Mouse (Mus musculus): ENCODE measurements around the gene Mfsd4b1. TPM values are rescaled to one million over a fixed set of nuclear protein-coding genes. Genes with fewer than 3 reads are reported as not detected.

Mfsd4b1 gene
- polyA plus RNA-seq, 1 experiment from 2014 or later, result 0.07 TPM

- H3K36me3 ChIP-seq (ENCODE audit: control insufficient read depth, insufficient read depth, low read length), result no peaks in the 10 kb centered on the region
- TF ChIP-seq CTCF (IDR thresholded peaks at IDR 0.05; ENCODE audit: low read depth) (no peak), EP300 (optimal IDR thresholded peaks at IDR 0.05) (no peak)
- no peak overlapping the region for H3K4me2 ChIP-seq (replicated peaks; ENCODE audit: low read depth)
- no peak for DNase-seq (ENCODE audit: low spot score)
- no peaks in the 10 kb centered on the region for H3K27me3 ChIP-seq (ENCODE audit: control insufficient read depth, insufficient read depth, low read length)
- no peak for ATAC-seq (ENCODE audit: low FRiP score, low TSS enrichment)
- peaks cover 2% of the 10 kb centered on the region; the same call in 1 of the 2 replicates for H3K9me3 ChIP-seq (ENCODE audit: control insufficient read depth, low read length)
- no peak overlapping the region for H3K27ac ChIP-seq (replicated peaks)
- WGBS, result 66% methylated on average over 11 of the region's 11 CpGs
- no peak overlapping the region for H3K4me3 ChIP-seq (ENCODE audit: low read depth, low read length)
- H3K9ac ChIP-seq (ENCODE audit: low read length), result no peak overlapping the region
- H3K4me1 ChIP-seq (replicated peaks; ENCODE audit: control insufficient read depth, insufficient read depth), result no peaks in the 10 kb centered on the region
Measured at GRCm38 (mm10) chr10:39974982-39975381, 50.1 kb downstream of the Mfsd4b1 start.

GRCm38 (mm10) chr10:39967512-39967911 lies 57.6 kb downstream of the Mfsd4b1 start:
- 83% methylated on average over 3 of the region's 3 CpGs for WGBS
- H3K27ac ChIP-seq (replicated peaks), result no peak overlapping the region
- no peaks in the 10 kb centered on the region for H3K4me1 ChIP-seq (replicated peaks; ENCODE audit: control insufficient read depth, insufficient read depth)

DNA sequence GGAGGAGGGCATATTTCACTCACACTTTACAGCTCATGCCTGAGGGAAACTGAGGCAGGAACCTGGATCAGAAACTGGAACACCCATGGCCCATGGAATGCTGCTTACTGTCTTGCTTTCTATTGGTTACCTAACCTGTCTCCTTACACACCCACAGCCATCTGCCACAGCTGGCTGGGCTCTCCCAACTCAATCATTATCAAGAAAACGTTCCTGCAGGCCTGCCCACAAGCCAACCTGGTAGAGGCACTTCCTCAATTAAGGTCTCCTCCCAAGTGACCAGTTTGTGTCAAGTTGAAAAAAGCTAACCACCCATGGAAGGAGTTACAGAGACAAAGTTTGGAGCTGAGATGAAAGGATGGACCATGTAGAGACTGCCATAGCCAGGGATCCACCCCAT lies 63.2 kb downstream of the Mfsd4b1 start:
- ATAC-seq (ENCODE audit: low FRiP score, low TSS enrichment) (no peak), DNase-seq (ENCODE audit: low spot score) (no peak)
- Histone ChIP-seq H3K27ac (replicated peaks) (no peak overlapping the region), H3K9ac (ENCODE audit: low read length) (no peak overlapping the region), H3K9me3 (ENCODE audit: control insufficient read depth, low read length) (no peaks in the 10 kb centered on the region), H3K4me1 (replicated peaks; ENCODE audit: control insufficient read depth, insufficient read depth) (no peaks in the 10 kb centered on the region; the same call in 1 of the 2 replicates), H3K27me3 (ENCODE audit: control insufficient read depth, insufficient read depth, low read length) (no peaks in the 10 kb centered on the region), H3K36me3 (ENCODE audit: control insufficient read depth, insufficient read depth, low read length) (no peaks in the 10 kb centered on the region), H3K4me3 (ENCODE audit: low read depth, low read length) (no peak overlapping the region), H3K4me2 (replicated peaks; ENCODE audit: low read depth) (no peak overlapping the region)
- 27% methylated on average over 1 of the region's 1 CpGs for whole genome bisulfite sequencing
- TF ChIP-seq CTCF (IDR thresholded peaks at IDR 0.05; ENCODE audit: low read depth) (no peak), EP300 (optimal IDR thresholded peaks at IDR 0.05) (no peak)

More at GRCm38 (mm10) chr10:39967512-39967911, 57.6 kb downstream of the Mfsd4b1 start:
- DNase-seq (ENCODE audit: low spot score), result peak; percentile 20
- no peak overlapping the region for H3K9ac ChIP-seq (ENCODE audit: low read length)
- TF ChIP-seq CTCF (IDR thresholded peaks at IDR 0.05; ENCODE audit: low read depth), result no peak
- TF ChIP-seq EP300 (optimal IDR thresholded peaks at IDR 0.05), result no peak
- H3K36me3 ChIP-seq (ENCODE audit: control insufficient read depth, insufficient read depth, low read length), result no peaks in the 10 kb centered on the region
- H3K4me3 ChIP-seq (ENCODE audit: low read depth, low read length), result no peak overlapping the region
- no peak for ATAC-seq (ENCODE audit: low FRiP score, low TSS enrichment)
- H3K4me2 ChIP-seq (replicated peaks; ENCODE audit: low read depth), result no peak overlapping the region
- no peaks in the 10 kb centered on the region for H3K9me3 ChIP-seq (ENCODE audit: control insufficient read depth, low read length)
- H3K27me3 ChIP-seq (ENCODE audit: control insufficient read depth, insufficient read depth, low read length), result no peaks in the 10 kb centered on the region

DNA sequence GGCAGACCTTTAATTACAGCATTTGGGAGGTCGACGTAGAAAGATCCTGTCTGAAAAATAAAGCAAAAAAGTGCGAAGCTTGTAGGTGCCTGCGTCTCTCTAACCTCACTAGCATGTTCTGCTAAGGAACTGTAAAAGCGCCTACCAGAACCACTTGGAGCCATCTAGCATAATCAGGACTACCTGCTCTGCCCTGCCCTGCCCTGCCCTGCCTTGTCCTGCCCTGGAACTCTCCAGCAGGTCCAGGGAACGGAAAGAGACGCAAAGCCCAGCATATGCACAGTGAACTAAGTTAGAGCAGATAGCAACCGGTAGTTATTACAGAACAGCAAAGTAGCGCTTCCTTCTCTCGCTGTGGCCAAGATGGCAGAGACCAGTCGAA lies 64.6 kb downstream of the Mfsd4b1 start:
- ATAC-seq (ENCODE audit: low FRiP score, low TSS enrichment) (peak; percentile 75), DNase-seq (ENCODE audit: low spot score) (no peak)
- H3K27ac ChIP-seq (replicated peaks), result no peak overlapping the region
- H3K4me1 ChIP-seq (replicated peaks; ENCODE audit: control insufficient read depth, insufficient read depth), result no peaks in the 10 kb centered on the region; the same call in 1 of the 2 replicates
- H3K9ac ChIP-seq (ENCODE audit: low read length), result peak overlapping the region; percentile 4; the same call in 1 of the 2 replicates
- no peak for TF ChIP-seq CTCF (IDR thresholded peaks at IDR 0.05; ENCODE audit: low read depth)
- no peak for TF ChIP-seq EP300 (optimal IDR thresholded peaks at IDR 0.05)
- no peaks in the 10 kb centered on the region for H3K36me3 ChIP-seq (ENCODE audit: control insufficient read depth, insufficient read depth, low read length)
- peak overlapping the region; percentile 86 for H3K4me2 ChIP-seq (replicated peaks; ENCODE audit: low read depth)
- no peaks in the 10 kb centered on the region for H3K27me3 ChIP-seq (ENCODE audit: control insufficient read depth, insufficient read depth, low read length)
- 35% methylated on average over 11 of the region's 11 CpGs for WGBS
- no peaks in the 10 kb centered on the region for H3K9me3 ChIP-seq (ENCODE audit: control insufficient read depth, low read length)
- no peak overlapping the region for H3K4me3 ChIP-seq (ENCODE audit: low read depth, low read length)

DNA sequence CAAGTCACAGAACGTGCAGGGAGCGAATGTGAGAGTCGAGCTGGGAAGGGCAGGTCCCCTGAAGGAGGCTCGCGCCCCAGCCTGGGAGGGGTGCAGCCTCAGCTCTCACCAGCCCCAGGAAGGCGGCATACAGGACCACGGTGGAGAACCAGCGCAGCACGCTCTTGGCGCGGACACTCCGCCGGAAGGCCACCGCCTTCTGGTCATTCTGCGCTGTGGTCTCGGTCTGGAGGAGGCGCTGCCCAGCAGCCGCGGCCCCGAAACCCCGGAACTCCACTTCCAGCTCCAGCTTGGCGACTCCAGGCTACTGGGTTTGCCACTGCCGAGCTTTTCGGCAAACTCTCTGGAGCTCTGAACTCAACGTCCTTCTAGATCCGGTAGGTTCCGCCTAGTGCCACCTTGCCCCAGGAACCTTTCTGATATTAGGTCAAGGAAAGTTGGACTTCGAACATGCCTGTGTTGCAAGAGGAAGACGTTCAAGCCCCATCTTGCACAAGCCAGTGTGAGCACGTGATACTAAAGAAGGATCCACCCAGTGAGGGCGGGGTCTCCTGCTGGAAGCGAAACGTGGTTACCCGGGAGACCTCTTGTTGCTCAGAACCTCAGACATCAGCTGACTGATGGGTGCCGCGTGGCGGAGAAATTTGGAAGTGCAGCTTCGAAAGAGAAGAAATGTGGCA lies 65.2 kb downstream of the Mfsd4b1 start, which contains the start of gene Mfsd4b3:
Gene Mfsd4b3 (minus strand): TSS at position 393 of the 680 bp plus-strand sequence.
- no peaks in the 10 kb centered on the region for H3K27me3 ChIP-seq (ENCODE audit: control insufficient read depth, insufficient read depth, low read length)
- no peaks in the 10 kb centered on the region for H3K36me3 ChIP-seq (ENCODE audit: control insufficient read depth, insufficient read depth, low read length)
- peak within 1 kb of the TSS; percentile 86 for H3K4me2 ChIP-seq (replicated peaks; ENCODE audit: low read depth)
- under 1% methylated on average over 38 of the region's 38 CpGs for WGBS
- DNase-seq (ENCODE audit: low spot score) (peak; percentile 97), ATAC-seq (ENCODE audit: low FRiP score, low TSS enrichment) (peak; percentile 100)
- H3K9me3 ChIP-seq (ENCODE audit: control insufficient read depth, low read length), result no peaks in the 10 kb centered on the region
- H3K4me1 ChIP-seq (replicated peaks; ENCODE audit: control insufficient read depth, insufficient read depth), result no peaks in the 10 kb centered on the region; the same call in 1 of the 2 replicates
- H3K4me3 ChIP-seq (ENCODE audit: low read depth, low read length), result peak within 1 kb of the TSS; percentile 48
- TF ChIP-seq CTCF (IDR thresholded peaks at IDR 0.05; ENCODE audit: low read depth) (peak; percentile 90), EP300 (optimal IDR thresholded peaks at IDR 0.05) (no peak)
- peak within 1 kb of the TSS; percentile 68 for H3K9ac ChIP-seq (ENCODE audit: low read length)
- H3K27ac ChIP-seq (replicated peaks), result peak within 1 kb of the TSS; percentile 92

- no peak for ATAC-seq (ENCODE audit: low FRiP score, low TSS enrichment)
- Histone ChIP-seq H3K27ac (replicated peaks) (no peak overlapping the region), H3K27me3 (ENCODE audit: control insufficient read depth, insufficient read depth, low read length) (no peaks in the 10 kb centered on the region), H3K9me3 (ENCODE audit: control insufficient read depth, low read length) (no peaks in the 10 kb centered on the region), H3K36me3 (ENCODE audit: control insufficient read depth, insufficient read depth, low read length) (no peaks in the 10 kb centered on the region), H3K4me1 (replicated peaks; ENCODE audit: control insufficient read depth, insufficient read depth) (no peaks in the 10 kb centered on the region; the same call in 1 of the 2 replicates), H3K4me3 (ENCODE audit: low read depth, low read length) (no peak overlapping the region), H3K4me2 (replicated peaks; ENCODE audit: low read depth) (no peak overlapping the region), H3K9ac (ENCODE audit: low read length) (no peak overlapping the region)
- WGBS, result 52% methylated on average over 4 of the region's 4 CpGs
- peak; percentile 68 for TF ChIP-seq CTCF (IDR thresholded peaks at IDR 0.05; ENCODE audit: low read depth)
- no peak for TF ChIP-seq EP300 (optimal IDR thresholded peaks at IDR 0.05)
- no peak for DNase-seq (ENCODE audit: low spot score)
Measured at GRCm38 (mm10) chr10:39958266-39958665, 66.8 kb downstream of the Mfsd4b1 start.
